Mouse (Mus musculus) heart, adult 8-10 months (tissue): ENCODE results near the gene Sfxn5. TPM values are rescaled to one million over a fixed set of nuclear protein-coding genes. Genes with fewer than 3 reads are reported as not detected.

Experiments used
- DNase-seq: peaks from one replicate; pipeline ENCODE4 v3.0.0; 2022; ENCODE audit warnings: low spot score
- total RNA-seq, 4 experiments: library from RNA; stranded (reverse); gene quantifications; 2 replicates each; pipeline ENCODE4 v1.2.4; 2022

Sfxn5 gene
- total RNA-seq, 4 experiments from 2014 or later = 3.2 to 6.4 (median 4.5) TPM

DNA sequence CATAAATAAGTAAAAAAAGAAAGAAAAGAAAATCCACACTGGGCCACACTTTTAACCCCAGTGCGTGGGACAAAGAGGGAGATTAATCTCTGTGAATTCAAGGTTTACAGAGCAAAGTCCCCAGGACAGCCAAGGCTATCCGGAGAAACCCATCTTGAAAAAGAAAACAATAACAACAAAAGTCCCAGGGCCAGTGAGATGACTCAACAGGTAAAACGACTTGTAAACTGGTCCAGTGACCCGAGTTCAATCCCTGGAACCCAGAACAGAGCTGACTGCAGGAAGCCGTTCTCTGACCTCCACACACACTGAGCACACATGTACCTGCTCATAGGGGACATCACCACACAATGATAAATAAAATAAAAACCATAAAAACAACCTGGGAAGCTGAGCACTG, 31.2 kb upstream of the Sfxn5 start:
- DNase-seq = no peak

DNA sequence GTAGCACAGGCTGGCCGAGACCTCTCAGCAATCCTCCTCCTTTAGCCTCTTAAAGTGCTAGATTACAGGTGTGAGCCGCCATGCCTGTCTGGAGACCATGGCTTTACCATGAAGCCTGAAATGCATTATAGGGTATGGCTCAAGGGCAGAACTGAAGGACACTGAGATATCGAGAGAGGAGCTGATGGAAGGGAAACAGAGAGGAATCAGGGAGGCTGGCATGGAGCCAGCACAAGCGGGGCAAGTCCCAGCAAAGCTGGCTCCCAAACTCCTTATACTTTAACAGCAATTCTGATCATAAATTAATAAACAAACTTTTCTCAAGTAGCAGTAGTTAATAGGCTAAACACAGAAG, 30.7 kb upstream of the Sfxn5 start:
- no peak for DNase-seq

DNA sequence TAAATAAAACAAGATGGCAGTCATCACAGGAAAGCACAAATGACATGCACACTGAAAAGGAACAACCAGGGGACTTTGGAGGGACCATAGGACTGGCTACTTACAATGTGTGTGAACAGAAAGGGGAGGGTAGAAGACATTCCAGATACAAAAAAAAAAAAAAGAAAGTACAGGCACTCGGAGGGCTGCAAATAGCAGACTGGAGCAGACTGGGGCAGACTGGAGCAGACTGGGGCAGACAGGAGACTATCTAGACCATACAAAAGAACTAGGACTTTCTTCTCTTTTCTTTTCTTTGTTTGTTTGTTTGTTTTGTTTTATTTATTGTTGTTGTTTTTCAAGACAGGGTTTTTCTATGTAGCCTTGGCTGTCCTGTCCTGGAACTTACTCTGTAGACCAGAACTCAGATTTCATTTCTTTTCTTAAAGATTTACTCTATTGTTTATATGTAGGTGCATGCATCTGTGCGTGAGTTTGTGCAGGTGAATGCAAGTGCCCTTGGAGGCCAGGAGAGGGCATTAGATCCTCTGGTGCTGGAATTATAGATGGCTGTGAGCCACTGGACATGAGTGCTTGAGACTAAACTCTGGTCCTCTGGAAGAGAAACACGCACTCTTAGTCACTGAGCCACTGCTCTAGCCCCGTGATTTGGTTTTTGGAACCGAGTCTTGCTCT, 30.1 kb upstream of the Sfxn5 start:
- no peak for DNase-seq

DNA sequence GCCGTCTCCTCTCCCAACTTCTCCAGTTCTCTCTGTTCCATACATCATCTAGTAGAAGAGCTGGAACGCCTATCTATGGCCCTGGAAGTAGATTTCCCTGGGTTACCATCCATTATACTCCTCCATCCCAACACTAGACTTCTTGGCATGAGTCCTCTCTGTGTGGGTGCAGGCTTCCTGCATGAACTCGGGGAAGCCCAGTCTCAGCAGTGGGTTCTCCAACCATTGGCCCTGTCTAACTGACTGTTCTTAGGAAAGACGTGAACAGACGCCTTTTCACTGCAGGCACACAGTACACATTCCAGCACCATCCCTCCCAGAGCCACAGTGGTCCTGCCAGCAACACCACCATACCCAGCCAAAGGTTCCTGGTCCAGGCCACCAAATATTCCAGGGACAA, 29.4 kb upstream of the Sfxn5 start:
- no peak for DNase-seq

DNA sequence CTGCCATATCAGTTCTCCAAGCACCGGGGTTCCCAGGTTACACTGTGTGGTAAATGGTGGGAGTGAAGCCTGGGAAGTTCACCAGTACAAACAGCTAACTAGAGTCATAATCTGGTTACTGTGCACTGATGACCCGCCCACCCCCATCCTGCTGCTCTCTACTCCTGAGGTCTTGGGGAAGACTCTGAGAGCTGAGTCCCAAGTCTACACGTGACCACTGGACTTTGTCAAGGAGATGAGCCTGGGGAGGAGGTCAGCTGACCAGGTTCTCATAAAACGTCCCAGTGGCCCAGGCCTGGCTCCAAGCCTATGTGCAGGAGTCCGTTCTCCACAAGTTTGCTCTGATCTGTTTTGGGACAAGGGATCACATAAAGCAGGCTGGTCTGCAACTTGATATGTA, 27.1 kb upstream of the Sfxn5 start:
- no peak for DNase-seq

- DNase-seq = no peak
Measured at GRCm38 (mm10) chr6:85358877-85359276, 25.7 kb upstream of the Sfxn5 start.

DNA sequence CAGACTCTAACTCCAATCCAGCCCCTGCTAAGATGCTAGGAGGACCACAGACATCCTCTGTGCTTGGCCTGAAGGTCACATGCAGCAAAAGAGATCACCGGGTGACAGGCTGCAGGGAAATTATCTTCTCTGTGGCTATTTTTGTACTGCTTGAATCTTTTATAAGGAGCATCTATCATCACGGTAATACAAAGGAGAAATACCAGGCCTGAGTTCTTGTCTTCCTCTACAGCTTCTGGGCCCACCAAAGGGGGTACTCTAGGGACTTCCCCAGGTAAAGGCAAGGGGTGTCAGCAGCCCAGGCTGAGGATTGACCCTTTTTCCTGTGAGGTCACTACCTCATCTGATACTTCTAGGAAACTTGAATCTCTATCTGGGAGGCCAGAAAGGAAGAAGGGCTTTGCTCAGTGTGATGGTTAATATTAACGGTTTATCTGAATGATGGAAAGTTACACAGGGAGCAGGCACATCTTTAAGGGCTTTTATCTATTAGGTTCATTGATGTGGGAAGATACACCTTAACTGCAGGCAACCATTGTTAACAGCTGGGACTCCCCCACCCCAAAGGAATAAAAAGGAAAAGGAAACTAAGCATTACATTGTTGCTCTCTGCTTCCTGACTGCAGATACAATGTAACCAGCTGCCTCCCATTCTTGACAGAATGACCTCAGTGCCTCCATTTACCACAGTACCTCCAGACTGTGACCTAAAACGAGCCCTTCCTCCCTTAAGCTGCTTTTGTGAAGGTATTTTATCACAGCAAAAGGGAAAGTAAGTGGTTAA, 23.7 kb upstream of the Sfxn5 start:
- DNase-seq = no peak

GRCm38 (mm10) chr6:85355753-85356152, 22.5 kb upstream of the Sfxn5 start:
- no peak for DNase-seq

DNA sequence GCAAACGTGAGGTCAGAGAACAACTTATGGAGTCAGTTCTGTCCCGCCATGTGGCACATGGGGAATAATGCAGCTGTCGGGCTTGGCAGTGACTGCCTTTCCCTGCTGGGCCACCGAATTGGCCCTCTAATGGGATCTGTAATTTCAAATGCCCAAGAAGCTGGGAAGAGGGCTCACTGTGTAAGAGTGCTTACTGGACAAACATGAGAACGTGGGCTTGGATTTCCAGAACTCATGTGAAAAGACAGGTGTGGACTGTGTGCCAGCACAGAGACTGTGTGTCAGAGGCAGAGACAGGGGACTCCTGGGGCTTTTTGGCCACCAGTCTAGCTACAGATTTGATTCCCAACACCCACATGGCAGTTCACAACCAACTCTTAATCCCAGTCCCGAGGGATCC, 21.5 kb upstream of the Sfxn5 start:
- no peak for DNase-seq

- no peak for DNase-seq
Measured at GRCm38 (mm10) chr6:85353706-85354105, 20.5 kb upstream of the Sfxn5 start.

DNA sequence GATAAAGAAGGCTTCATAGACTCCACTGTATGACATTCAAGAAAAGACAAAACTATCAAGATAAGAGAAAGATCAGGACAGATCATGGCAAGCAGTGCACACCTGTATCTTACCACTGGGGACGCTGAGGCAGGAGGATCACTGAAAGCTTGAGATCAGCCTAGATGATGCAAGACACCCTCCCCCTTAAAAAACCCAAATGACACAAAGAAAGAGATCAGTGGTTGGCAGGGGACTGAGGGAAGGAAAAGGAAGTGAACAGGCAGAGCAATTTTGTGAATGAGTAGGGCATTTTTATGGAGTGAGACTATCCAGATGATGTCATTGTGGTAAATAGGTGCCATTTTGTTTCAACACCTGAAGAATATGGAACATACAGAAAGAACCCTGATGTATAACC, 16.9 kb upstream of the Sfxn5 start:
- DNase-seq = no peak

- DNase-seq = no peak
Measured at GRCm38 (mm10) chr6:85349246-85349645, 16.0 kb upstream of the Sfxn5 start.

- no peak for DNase-seq
Measured at GRCm38 (mm10) chr6:85348133-85348532, 14.9 kb upstream of the Sfxn5 start.

- peak; percentile 85 for DNase-seq
Measured at GRCm38 (mm10) chr6:85346028-85346634, 12.9 kb upstream of the Sfxn5 start.

- no peak for DNase-seq
Measured at GRCm38 (mm10) chr6:85344929-85345328, 11.7 kb upstream of the Sfxn5 start.

- no peak for DNase-seq
Measured at GRCm38 (mm10) chr6:85343027-85343426, 9.8 kb upstream of the Sfxn5 start.

DNA sequence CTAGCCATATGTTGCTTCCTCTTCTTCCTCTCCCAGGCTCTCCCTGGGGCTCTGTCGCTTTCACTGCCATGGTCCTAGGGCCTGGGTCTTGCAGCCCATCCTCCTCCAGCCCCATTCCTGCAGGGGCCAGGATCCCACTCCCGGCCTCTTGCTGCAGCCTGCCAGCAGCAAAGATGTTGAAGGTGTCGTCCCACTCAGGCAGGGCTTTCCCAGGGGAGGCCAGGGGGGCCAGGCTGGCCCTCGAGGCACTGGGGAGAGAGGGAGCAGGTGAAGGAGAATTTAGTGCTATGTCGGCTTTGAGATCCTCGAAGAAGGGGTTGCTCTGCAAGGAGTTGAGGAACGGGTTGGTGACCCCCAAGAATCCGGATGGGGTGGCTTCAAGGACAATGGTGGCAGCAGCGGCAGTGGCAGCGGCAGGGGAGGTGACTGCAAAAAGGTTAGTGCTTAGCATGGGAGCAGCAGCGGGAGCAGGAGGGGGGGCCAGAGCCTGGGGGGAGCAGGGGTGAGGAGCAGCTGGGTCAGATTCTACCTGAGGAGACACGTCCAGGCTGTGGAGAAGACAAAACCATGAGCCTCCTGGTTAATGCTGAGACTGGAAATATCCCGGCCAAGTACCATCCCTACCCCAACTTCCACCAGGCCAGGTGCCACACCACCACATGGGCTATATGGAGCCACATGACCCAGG, 8.7 kb upstream of the Sfxn5 start:
- DNase-seq = no peak

DNA sequence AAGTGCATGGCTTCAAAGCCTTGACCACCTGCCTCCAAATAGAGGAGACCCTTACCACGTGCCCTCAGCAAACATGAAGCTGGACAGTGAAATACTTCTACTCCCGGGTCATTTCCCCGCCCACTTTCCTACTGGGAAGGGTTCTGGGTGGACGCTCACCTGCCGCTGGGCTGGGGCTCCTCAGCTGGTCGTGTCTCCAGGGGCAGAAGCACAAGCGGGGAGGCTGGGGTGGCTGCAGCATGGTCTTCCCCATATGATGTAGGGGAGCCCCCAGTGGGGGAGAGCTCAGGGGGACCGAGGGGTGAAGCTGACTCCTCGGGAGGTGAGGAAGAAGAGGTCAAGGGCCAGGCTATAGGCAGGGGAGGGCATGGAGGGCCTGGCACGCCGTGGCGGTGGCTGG, 7.0 kb upstream of the Sfxn5 start:
- DNase-seq = no peak

GRCm38 (mm10) chr6:85339273-85339901, 6.2 kb upstream of the Sfxn5 start:
- no peak for DNase-seq

- DNase-seq = no peak
Measured at GRCm38 (mm10) chr6:85336944-85337343, 3.7 kb upstream of the Sfxn5 start.

DNA sequence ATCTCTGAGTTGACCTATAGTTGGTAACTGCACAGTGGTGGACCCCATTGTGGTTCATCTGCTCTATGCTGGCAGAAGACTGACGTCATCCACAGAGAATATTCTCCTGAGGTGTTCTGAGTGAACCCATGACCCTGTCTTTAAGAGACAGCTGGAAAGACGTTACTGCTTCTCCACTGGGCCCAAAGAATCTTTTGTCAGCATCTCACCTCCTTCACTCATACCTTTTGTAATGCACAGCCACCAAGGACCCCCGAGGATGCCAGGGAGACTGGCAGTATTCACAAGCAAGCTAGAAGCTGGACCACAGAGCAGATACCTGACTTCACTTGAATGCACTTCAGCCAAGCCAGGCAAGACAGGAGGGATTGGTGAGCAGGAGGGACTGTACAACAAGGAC, 2.1 kb upstream of the Sfxn5 start:
- DNase-seq = no peak

DNA sequence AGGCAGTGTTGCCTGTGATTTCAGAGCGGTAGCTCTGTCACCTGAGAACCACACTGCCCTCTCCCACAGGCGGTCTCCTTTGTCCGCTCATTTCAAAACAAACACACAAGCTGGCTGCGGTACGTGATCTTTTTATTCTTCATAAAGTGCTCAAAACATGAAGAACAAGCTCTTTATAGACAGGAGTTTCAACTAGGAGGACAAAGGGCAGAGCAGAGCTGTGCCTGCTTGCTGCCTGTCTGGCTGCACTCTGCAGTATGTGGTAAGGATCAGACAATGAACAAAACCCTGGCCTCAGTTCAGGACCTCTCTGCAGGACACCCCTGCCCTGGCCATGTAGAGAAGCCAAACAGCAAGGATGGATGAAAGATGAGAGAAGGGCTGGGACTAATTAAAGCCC, 1.6 kb upstream of the Sfxn5 start:
- DNase-seq = no peak
